Mouse (Mus musculus) lung, embryonic 16.5 days (tissue): ENCODE data around the gene Sap30bp. TPM values are rescaled to one million over a fixed set of nuclear protein-coding genes. Genes with fewer than 3 reads are reported as not detected.
A peak's percentile ranks its signal among the peaks of the same experiment; 100 is the strongest.

Source experiments
- ATAC-seq: fragments of 200-750 bp; cut with Nextera tagmentation; 2 replicates; pipeline ENCODE4 v1.8.0; 2017; ENCODE audit warnings: low read depth, mild to moderate bottlenecking, moderate library complexity
- H3K27ac ChIP-seq: fragments of 300-500 bp; sonication (generic); 2 replicates; pipeline ENCODE4 v1.5.1; 2014; ENCODE audit warnings: mild to moderate bottlenecking, control low read depth, low read length
- H3K27me3 ChIP-seq: fragments of 300-500 bp; sonication (generic); 2 replicates; pipeline ENCODE4 v1.6.1; 2014; ENCODE audit warnings: low read depth, low read length, mixed read lengths; ENCODE audit not compliant: control insufficient read depth, insufficient read depth
- H3K36me3 ChIP-seq: fragments of 300-500 bp; sonication (generic); 2 replicates; pipeline ENCODE4 v1.6.1; 2014; ENCODE audit warnings: low read length; ENCODE audit not compliant: control insufficient read depth, insufficient read depth
- H3K4me1 ChIP-seq: fragments of 300-500 bp; sonication (generic); replicated peaks from 2 replicates; pipeline ENCODE4 v1.6.1; 2014; ENCODE audit warnings: low read length, mixed read lengths; ENCODE audit not compliant: control insufficient read depth, insufficient read depth
- H3K4me2 ChIP-seq: fragments of 300-500 bp; sonication (generic); 2 replicates; pipeline ENCODE4 v1.6.1; 2014; ENCODE audit warnings: low read depth, low read length, control low read depth
- H3K4me3 ChIP-seq: fragments of 300-500 bp; sonication (generic); 2 replicates; pipeline ENCODE4 v1.5.1; 2014; ENCODE audit warnings: mild to moderate bottlenecking, low read length, control low read depth
- H3K9ac ChIP-seq: fragments of 300-500 bp; sonication (generic); 2 replicates; pipeline ENCODE4 v1.6.1; 2014; ENCODE audit warnings: low read length, control low read depth
- H3K9me3 ChIP-seq: fragments of 300-500 bp; sonication (generic); 2 replicates; pipeline ENCODE4 v1.6.1; 2016; ENCODE audit warnings: low read length; ENCODE audit not compliant: control insufficient read depth
- WGBS: fragments of 180-500 bp; shearing (Covaris S2); extraction: QIAGEN DNeasy Blood & Tissue Kit; methylation state at CpG from one replicate; pipeline ENCODE4 v1.1.7; 2014; 5-methylcytosine and 5-hydroxymethylcytosine counted together
- polyA plus RNA-seq: library from polyadenylated mRNA; unstranded; fragments of >200 nt; fragmentation: Nextera tagmentation; extraction: Ambion mirVana; gene quantifications from 2 replicates; pipeline ENCODE4 v1.2.1, GENCODE M21; 2015

Sap30bp gene
- polyA plus RNA-seq, 1 experiment from 2014 or later = 36.8 TPM

DNA sequence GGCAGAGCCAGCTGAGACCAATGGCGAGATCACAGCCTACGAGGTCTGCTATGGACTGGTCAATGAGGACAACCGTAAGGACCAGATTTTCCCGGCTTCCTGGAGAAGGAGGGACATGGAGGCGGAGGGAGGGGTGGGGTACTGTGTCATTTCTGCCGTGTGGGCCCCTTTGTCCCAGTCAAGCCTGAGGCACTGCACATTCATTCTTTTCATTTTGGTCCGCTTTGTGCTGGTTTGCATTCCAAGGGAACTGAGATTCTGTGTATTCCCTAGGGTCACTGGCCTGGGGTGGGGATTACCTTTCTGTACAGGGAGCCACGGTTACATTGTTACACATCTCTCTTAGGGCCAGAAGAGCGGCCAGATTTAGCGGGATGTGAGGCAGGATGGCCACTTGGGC lies 67.5 kb downstream of the Sap30bp start:
- ATAC-seq = no peak
- peaks cover 3% of the 10 kb centered on the region; the same call in 1 of the 2 replicates for H3K9me3 ChIP-seq
- WGBS = 52% methylated on average over 10 of the region's 10 CpGs
- no peak overlapping the region for H3K4me3 ChIP-seq
- H3K36me3 ChIP-seq = no peaks in the 10 kb centered on the region
- no peak overlapping the region for H3K27ac ChIP-seq
- peaks cover 4% of the 10 kb centered on the region; the same call in 1 of the 2 replicates for H3K27me3 ChIP-seq
- no peak overlapping the region for H3K4me2 ChIP-seq
- no peak overlapping the region for H3K9ac ChIP-seq
- peaks cover 8% of the 10 kb centered on the region for H3K4me1 ChIP-seq

DNA sequence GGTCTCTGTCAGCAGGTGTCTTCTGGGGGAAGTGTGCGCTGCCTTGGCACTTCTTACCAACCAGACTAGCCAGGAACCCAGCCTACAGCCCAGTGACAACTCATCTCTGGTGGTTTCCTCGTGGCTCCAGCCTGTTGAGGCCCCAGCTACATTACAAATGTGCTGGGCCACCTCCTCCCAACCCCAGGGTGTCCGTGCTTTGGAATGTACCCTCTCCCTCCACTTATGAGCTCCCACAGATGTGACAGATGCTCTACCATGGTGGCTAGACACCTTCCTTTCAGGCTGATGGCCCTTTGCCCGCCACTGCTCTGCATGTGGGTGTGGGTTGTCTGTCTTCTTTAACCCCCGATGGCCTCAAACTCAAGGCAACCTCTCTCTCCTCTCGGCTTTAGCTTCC lies 68.6 kb downstream of the Sap30bp start:
- Histone ChIP-seq H3K36me3 (no peaks in the 10 kb centered on the region; the same call in 1 of the 2 replicates), H3K27me3 (peaks cover 4% of the 10 kb centered on the region; the same call in 1 of the 2 replicates), H3K9ac (no peak overlapping the region), H3K27ac (no peak overlapping the region), H3K9me3 (peaks cover 3% of the 10 kb centered on the region; the same call in 1 of the 2 replicates), H3K4me3 (no peak overlapping the region), H3K4me1 (peaks cover 13% of the 10 kb centered on the region), H3K4me2 (no peak overlapping the region)
- ATAC-seq = no peak
- WGBS = 61% methylated on average over 6 of the region's 6 CpGs

DNA sequence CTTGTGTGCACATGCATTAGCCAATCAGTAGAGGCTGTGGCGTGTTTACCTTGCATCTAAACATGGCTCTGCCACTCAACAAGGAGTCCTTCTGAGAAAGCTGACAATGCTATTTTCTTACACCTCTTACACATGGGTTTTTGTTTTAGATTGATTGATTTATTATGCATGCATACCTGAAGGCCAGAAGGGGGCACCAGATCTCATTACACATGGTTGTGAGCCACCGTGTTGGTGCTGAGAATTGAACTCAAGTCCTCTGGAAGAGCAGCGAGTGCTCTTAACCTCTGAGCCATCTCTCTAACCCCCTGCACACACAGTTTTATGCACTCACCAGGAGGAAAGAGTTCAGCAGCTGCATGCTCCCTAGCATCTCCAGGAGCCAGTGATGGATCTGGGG lies 69.8 kb downstream of the Sap30bp start:
- Histone ChIP-seq H3K9ac (no peak overlapping the region), H3K27ac (no peak overlapping the region), H3K9me3 (peaks cover 3% of the 10 kb centered on the region; the same call in 1 of the 2 replicates), H3K4me1 (peaks cover 13% of the 10 kb centered on the region), H3K4me2 (no peak overlapping the region), H3K27me3 (peaks cover 4% of the 10 kb centered on the region; the same call in 1 of the 2 replicates), H3K4me3 (no peak overlapping the region), H3K36me3 (peaks cover 4% of the 10 kb centered on the region)
- 76% methylated on average over 3 of the region's 3 CpGs for WGBS
- no peak for ATAC-seq

DNA sequence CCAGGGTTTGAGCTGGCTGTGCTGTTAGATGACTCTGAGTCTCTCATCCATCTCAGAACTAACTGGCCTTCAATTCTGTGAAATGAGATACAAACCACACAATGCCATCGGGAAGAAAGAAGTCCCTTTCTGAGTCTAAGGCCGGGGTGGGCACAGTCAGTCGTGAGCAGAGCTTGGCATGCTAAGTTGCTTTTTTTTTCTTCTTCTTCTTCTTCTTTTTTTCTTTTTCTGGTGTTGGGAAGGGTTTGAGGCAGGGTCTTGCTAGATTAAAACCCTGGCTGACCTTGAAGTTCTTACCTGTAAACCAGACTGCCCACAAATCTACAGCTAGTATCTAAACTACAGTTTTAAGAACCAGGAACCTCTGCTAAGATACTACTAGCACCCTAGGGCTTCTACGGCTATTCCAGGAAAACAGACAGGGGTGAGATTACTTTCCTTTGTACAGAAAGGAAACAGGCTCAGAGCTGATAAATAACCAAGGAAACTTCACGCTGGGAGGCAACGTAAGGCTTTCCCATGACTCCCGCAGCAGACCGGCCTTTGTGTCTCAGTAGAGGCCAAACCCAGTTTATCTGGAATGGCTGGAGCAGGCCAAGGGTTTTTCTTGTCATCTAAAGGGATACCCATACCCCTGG lies 71.2 kb downstream of the Sap30bp start:
- Histone ChIP-seq H3K4me3 (peak overlapping the region; percentile 43), H3K36me3 (peaks cover 6% of the 10 kb centered on the region), H3K27me3 (peaks cover 4% of the 10 kb centered on the region; the same call in 1 of the 2 replicates), H3K4me1 (peaks cover 13% of the 10 kb centered on the region), H3K9ac (peak overlapping the region; percentile 73), H3K27ac (peak overlapping the region; percentile 84), H3K9me3 (peaks cover 3% of the 10 kb centered on the region; the same call in 1 of the 2 replicates), H3K4me2 (peak overlapping the region; percentile 76)
- 27% methylated on average over 8 of the region's 8 CpGs for WGBS
- no peak for ATAC-seq

DNA sequence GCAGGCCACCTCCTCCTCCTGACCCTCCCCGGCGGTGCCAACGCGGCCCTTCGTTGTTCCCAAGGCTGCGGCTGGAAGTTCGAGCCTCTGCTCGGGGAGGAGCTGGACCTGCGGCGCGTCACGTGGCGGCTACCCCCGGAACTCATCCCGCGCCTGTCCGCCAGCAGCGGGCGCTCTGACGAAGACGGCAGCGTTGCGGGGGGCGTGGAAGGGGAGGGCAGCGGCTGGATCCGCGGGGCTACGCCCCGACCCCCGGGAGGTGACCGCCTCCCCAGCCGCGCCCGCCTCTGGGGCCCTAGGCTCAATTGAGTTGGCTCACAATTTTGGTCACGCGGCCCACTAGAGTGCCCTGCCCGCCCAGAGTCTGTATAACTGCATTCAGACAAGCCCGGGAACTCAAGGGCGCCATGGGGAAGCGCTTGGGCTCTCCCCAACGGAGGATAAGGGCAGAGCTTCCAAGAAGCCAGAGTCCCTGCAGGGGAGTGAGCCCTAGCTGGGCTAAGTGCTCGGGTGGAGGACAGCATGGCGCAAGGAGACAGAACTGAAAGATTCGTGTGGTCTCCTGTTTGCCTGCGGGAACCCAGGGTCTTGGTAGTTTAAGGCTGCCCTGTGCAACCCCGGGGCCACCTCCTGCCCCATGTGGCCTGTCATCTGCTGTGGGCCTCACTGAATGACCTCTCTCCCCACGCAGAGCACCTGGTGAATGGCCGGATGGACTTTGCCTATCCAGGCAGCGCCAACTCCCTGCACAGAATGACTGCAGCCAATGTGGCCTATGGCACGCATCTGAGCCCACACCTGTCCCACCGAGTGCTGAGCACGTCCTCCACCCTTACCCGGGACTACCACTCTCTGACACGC lies 72.0 kb downstream of the Sap30bp start:
- Histone ChIP-seq H3K4me1 (peaks cover 13% of the 10 kb centered on the region), H3K4me2 (peak overlapping the region; percentile 76), H3K36me3 (peaks cover 9% of the 10 kb centered on the region), H3K4me3 (peak overlapping the region; percentile 43), H3K9ac (peak overlapping the region; percentile 73), H3K9me3 (peaks cover 3% of the 10 kb centered on the region; the same call in 1 of the 2 replicates), H3K27ac (peak overlapping the region; percentile 84), H3K27me3 (peaks cover 3% of the 10 kb centered on the region; the same call in 1 of the 2 replicates)
- 2% methylated on average over 54 of the region's 54 CpGs for WGBS
- ATAC-seq = peak; percentile 93

DNA sequence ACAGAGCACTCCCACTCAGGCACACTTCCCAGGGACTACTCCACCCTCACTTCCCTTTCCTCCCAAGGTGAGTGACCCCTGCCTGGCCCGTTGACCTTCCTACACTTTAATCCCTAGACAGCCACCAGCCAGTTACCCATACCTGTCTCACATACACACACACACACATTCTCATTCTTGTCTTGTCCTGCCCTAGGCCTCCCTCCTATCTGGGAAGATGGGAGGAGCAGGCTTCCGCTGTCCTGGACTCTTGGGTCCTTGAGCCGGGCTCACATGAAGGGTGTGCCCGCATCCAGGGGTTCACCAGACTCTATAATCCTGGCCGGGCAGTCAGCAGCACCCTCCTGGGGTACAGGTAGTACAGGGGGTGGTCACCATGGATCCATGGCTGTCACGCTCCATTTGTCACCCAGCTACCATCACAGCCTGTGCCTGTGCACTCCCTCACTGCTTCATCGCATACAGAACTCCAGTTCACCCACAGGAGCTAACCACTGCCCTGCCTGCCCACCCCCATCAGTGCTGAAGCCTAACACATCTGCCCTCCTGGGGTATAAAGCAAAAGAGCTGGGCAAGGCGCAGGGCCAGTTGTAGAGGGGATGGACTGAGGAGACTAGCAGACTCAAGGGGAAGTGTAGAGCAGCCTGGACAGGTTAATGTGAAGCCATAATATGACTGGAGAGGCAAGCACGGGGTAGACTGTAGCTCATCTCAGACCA lies 72.8 kb downstream of the Sap30bp start:
- no peaks in the 10 kb centered on the region for H3K27me3 ChIP-seq
- WGBS = 67% methylated on average over 9 of the region's 9 CpGs
- H3K4me1 ChIP-seq = peaks cover 13% of the 10 kb centered on the region
- peak overlapping the region; percentile 73 for H3K9ac ChIP-seq
- ATAC-seq = no peak
- peaks cover 10% of the 10 kb centered on the region for H3K36me3 ChIP-seq
- H3K4me2 ChIP-seq = peak overlapping the region; percentile 76
- H3K9me3 ChIP-seq = peaks cover 3% of the 10 kb centered on the region; the same call in 1 of the 2 replicates
- no peak overlapping the region; the same call in 1 of the 2 replicates for H3K27ac ChIP-seq
- peak overlapping the region; percentile 43 for H3K4me3 ChIP-seq

DNA sequence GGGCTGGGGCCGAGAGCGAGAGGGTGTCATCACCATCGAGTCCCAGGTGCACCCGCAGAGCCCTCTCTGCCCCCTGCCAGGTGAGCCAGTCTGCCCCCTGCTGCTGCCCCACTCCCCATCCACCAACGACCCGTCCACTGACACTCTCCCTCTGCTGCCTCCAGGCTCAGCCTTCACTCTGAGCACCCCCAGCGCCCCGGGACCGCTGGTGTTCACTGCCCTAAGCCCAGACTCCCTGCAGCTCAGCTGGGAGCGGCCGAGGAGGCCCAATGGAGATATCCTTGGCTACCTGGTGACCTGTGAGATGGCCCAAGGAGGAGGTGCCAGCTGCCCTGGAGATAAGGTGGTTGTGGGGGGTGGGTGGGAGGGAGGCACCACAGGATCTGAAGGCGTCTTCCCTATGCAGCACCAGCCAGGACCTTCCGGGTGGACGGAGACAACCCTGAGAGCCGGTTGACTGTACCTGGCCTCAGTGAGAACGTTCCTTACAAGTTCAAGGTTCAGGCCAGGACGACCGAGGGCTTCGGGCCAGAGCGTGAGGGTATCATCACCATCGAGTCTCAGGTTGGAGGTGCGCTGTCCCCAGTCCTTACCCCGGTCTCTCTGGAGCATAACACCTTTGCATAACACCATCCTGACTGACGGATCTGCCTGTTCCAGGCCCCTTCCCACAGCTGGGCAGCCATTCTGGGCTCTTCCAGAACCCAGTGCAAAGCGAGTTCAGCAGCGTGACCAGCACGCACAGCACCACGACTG lies 74.2 kb downstream of the Sap30bp start:
- no peak for ATAC-seq
- Histone ChIP-seq H3K4me3 (no peak overlapping the region), H3K27ac (no peak overlapping the region), H3K27me3 (no peaks in the 10 kb centered on the region), H3K4me2 (no peak overlapping the region), H3K9me3 (peaks cover 3% of the 10 kb centered on the region; the same call in 1 of the 2 replicates), H3K9ac (no peak overlapping the region), H3K36me3 (peaks cover 10% of the 10 kb centered on the region), H3K4me1 (peaks cover 16% of the 10 kb centered on the region)
- WGBS = 84% methylated on average over 28 of the region's 28 CpGs

DNA sequence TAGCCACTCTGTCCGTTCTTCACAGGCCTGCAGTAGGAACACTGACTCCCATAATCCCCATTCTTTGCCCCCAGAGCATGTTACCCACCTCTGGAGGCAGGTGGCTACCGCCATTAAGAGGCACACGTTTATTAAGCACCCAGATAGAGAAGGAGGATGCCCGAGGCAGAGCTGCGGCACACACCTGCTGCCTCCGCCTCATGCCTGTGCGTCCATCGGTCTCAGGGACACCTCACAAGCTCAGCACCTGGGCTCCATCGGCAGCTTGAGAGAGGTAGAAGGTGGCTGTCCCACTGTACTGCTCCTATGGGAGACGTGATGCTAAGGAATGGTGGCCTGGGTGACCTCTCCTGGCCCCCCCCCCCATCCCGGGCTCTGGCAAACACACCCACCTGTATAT lies 75.3 kb downstream of the Sap30bp start:
- H3K4me2 ChIP-seq = no peak overlapping the region
- peaks cover 10% of the 10 kb centered on the region for H3K36me3 ChIP-seq
- ATAC-seq = no peak
- 82% methylated on average over 11 of the region's 11 CpGs for WGBS
- no peaks in the 10 kb centered on the region for H3K9me3 ChIP-seq
- H3K9ac ChIP-seq = no peak overlapping the region
- no peak overlapping the region for H3K27ac ChIP-seq
- H3K27me3 ChIP-seq = no peaks in the 10 kb centered on the region
- H3K4me3 ChIP-seq = no peak overlapping the region
- peaks cover 22% of the 10 kb centered on the region for H3K4me1 ChIP-seq
